Mouse (Mus musculus): ENCODE data around the gene Lrrc47. TPM values are rescaled to one million over a fixed set of nuclear protein-coding genes. Genes with fewer than 3 reads are reported as not detected.

Lrrc47 gene
- polyA plus RNA-seq, 1 experiment, result 42.5 TPM

- Histone ChIP-seq H3ac (ENCODE audit: control insufficient read depth, insufficient read length) (no peak within 1 kb of the TSS), H3K27me3 (ENCODE audit: control insufficient read depth, insufficient read depth, insufficient read length) (peaks cover 27% of the 10 kb centered on the region), H3K4me3 (no peak within 1 kb of the TSS), H3K79me2 (ENCODE audit: control insufficient read depth, insufficient read depth) (no peaks in the 10 kb centered on the region), H3K4me2 (ENCODE audit: low read depth) (peak within 1 kb of the TSS; percentile 48), H3K36me3 (ENCODE audit: control insufficient read depth, insufficient read depth) (no peaks in the 10 kb centered on the region)
- TF ChIP-seq MAX (IDR thresholded peaks at IDR 0.05; ENCODE audit: low read depth) (no peak), TCF12 (IDR thresholded peaks at IDR 0.05; ENCODE audit: insufficient read depth, poor library complexity, severe bottlenecking) (no peak), REST (IDR thresholded peaks at IDR 0.05; ENCODE audit: insufficient read depth, insufficient read length) (no peak), E2F4 (IDR thresholded peaks at IDR 0.05; ENCODE audit: insufficient read depth) (no peak), POLR2A (IDR thresholded peaks at IDR 0.05; ENCODE audit: insufficient read length, low read depth) (no peak), USF1 (IDR thresholded peaks at IDR 0.05; ENCODE audit: low read depth) (no peak), CEBPB (IDR thresholded peaks at IDR 0.05; ENCODE audit: insufficient read depth, poor library complexity, severe bottlenecking) (no peak), MYOG (IDR thresholded peaks at IDR 0.05; ENCODE audit: control insufficient read depth in 1 of 3, insufficient read depth in 1 of 3, insufficient read length in 2 of 3, low read depth in 2 of 3) (no peak), SRF (IDR thresholded peaks at IDR 0.05; ENCODE audit: control insufficient read depth, insufficient read length, low read depth) (no peak), POLR2AphosphoS2 (IDR thresholded peaks at IDR 0.05; ENCODE audit: insufficient read length, low read depth) (no peak), TCF3 (IDR thresholded peaks at IDR 0.05; ENCODE audit: insufficient read length, low read depth) (no peak), MYOD1 (IDR thresholded peaks at IDR 0.05; ENCODE audit: control insufficient read depth in 1 of 3, insufficient read length in 2 of 3, low read depth in 2 of 3) (no peak)
Measured at GRCm38 (mm10) chr4:154025641-154026440, 14.3 kb downstream of the Lrrc47 start, which contains the start of gene Smim1. Smim1 (minus strand) TSS chr4:154026230.

DNA sequence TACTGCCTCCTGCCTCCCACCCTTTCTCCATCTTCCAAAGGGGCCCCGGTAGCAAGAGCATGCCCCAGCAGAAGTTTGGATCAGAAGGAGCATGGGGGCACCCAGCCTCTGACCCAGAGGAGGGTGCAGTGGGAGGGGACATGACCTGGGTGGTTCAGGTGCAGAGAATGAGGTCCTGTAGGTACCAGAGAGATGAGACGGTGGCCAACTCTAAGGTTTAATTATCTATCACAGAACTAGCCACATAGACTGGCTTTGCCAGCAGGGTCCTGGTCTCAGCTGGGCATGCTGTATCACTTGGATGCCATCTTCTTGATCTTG, 14.9 kb downstream of the Lrrc47 start:
- no peaks in the 10 kb centered on the region for H3K36me3 ChIP-seq (ENCODE audit: control insufficient read depth, insufficient read depth)
- no peak for TF ChIP-seq REST (IDR thresholded peaks at IDR 0.05; ENCODE audit: insufficient read depth, insufficient read length)
- no peak for TF ChIP-seq TCF12 (IDR thresholded peaks at IDR 0.05; ENCODE audit: insufficient read depth, poor library complexity, severe bottlenecking)
- no peak for TF ChIP-seq POLR2AphosphoS2 (IDR thresholded peaks at IDR 0.05; ENCODE audit: insufficient read length, low read depth)
- no peak for TF ChIP-seq MYOD1 (IDR thresholded peaks at IDR 0.05; ENCODE audit: control insufficient read depth in 1 of 3, insufficient read length in 2 of 3, low read depth in 2 of 3)
- no peak for TF ChIP-seq E2F4 (IDR thresholded peaks at IDR 0.05; ENCODE audit: insufficient read depth)
- no peak for TF ChIP-seq MYOG (IDR thresholded peaks at IDR 0.05; ENCODE audit: control insufficient read depth in 1 of 3, insufficient read depth in 1 of 3, insufficient read length in 2 of 3, low read depth in 2 of 3)
- TF ChIP-seq POLR2A (IDR thresholded peaks at IDR 0.05; ENCODE audit: insufficient read length, low read depth), result no peak
- no peak for TF ChIP-seq MAX (IDR thresholded peaks at IDR 0.05; ENCODE audit: low read depth)
- no peak for TF ChIP-seq SRF (IDR thresholded peaks at IDR 0.05; ENCODE audit: control insufficient read depth, insufficient read length, low read depth)
- no peak for TF ChIP-seq CEBPB (IDR thresholded peaks at IDR 0.05; ENCODE audit: insufficient read depth, poor library complexity, severe bottlenecking)
- H3K79me2 ChIP-seq (ENCODE audit: control insufficient read depth, insufficient read depth), result no peaks in the 10 kb centered on the region
- peak overlapping the region; percentile 45 for H3K4me2 ChIP-seq (ENCODE audit: low read depth)
- H3K4me3 ChIP-seq, result no peak overlapping the region
- H3K27me3 ChIP-seq (ENCODE audit: control insufficient read depth, insufficient read depth, insufficient read length), result peaks cover 32% of the 10 kb centered on the region
- no peak overlapping the region for H3ac ChIP-seq (ENCODE audit: control insufficient read depth, insufficient read length)

GRCm38 (mm10) chr4:154028066-154028465, 16.5 kb downstream of the Lrrc47 start:
- Histone ChIP-seq H3K79me2 (ENCODE audit: control insufficient read depth, insufficient read depth) (no peaks in the 10 kb centered on the region), H3K36me3 (ENCODE audit: control insufficient read depth, insufficient read depth) (no peaks in the 10 kb centered on the region), H3ac (ENCODE audit: control insufficient read depth, insufficient read length) (no peak overlapping the region), H3K27me3 (ENCODE audit: control insufficient read depth, insufficient read depth, insufficient read length) (peaks cover 42% of the 10 kb centered on the region), H3K4me2 (ENCODE audit: low read depth) (no peak overlapping the region), H3K4me3 (no peak overlapping the region)
- TF ChIP-seq TCF12 (IDR thresholded peaks at IDR 0.05; ENCODE audit: insufficient read depth, poor library complexity, severe bottlenecking) (no peak), MYOD1 (IDR thresholded peaks at IDR 0.05; ENCODE audit: control insufficient read depth in 1 of 3, insufficient read length in 2 of 3, low read depth in 2 of 3) (no peak), USF1 (IDR thresholded peaks at IDR 0.05; ENCODE audit: low read depth) (no peak)

GRCm38 (mm10) chr4:154028646-154029045, 17.1 kb downstream of the Lrrc47 start:
- H3K36me3 ChIP-seq (ENCODE audit: control insufficient read depth, insufficient read depth), result no peaks in the 10 kb centered on the region
- H3K4me2 ChIP-seq (ENCODE audit: low read depth), result no peak overlapping the region
- no peak overlapping the region for H3ac ChIP-seq (ENCODE audit: control insufficient read depth, insufficient read length)
- TF ChIP-seq REST (IDR thresholded peaks at IDR 0.05; ENCODE audit: insufficient read depth, insufficient read length) (no peak), TCF12 (IDR thresholded peaks at IDR 0.05; ENCODE audit: insufficient read depth, poor library complexity, severe bottlenecking) (no peak), POLR2A (IDR thresholded peaks at IDR 0.05; ENCODE audit: insufficient read length, low read depth) (no peak), MAX (IDR thresholded peaks at IDR 0.05; ENCODE audit: low read depth) (no peak), MYOD1 (IDR thresholded peaks at IDR 0.05; ENCODE audit: control insufficient read depth in 1 of 3, insufficient read length in 2 of 3, low read depth in 2 of 3) (no peak), E2F4 (IDR thresholded peaks at IDR 0.05; ENCODE audit: insufficient read depth) (no peak)
- peaks cover 48% of the 10 kb centered on the region for H3K27me3 ChIP-seq (ENCODE audit: control insufficient read depth, insufficient read depth, insufficient read length)
- no peaks in the 10 kb centered on the region for H3K79me2 ChIP-seq (ENCODE audit: control insufficient read depth, insufficient read depth)
- no peak overlapping the region for H3K4me3 ChIP-seq

DNA sequence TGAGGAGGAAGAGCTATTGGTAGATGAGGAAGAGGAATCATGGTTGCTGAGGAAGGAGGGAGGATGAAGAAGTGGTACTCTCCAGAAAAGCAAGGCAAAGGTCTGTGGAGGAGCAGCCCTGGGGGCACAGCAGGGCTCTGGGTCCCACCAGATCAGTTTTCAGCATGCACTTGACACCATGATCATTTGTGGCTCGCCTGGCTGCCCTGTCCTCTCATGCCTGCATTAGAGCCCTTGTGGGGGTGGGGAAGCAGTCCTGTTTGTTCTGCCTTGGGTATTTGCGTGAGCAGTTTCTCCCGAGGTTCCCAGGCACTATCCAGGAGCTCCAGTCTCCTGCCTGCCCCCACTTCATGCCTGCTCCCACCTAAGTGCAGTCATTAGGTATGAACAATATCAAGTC, 25.6 kb downstream of the Lrrc47 start:
- Histone ChIP-seq H3K4me3 (no peak overlapping the region), H3K79me2 (ENCODE audit: control insufficient read depth, insufficient read depth) (no peaks in the 10 kb centered on the region), H3K36me3 (ENCODE audit: control insufficient read depth, insufficient read depth) (no peaks in the 10 kb centered on the region), H3ac (ENCODE audit: control insufficient read depth, insufficient read length) (no peak overlapping the region), H3K4me2 (ENCODE audit: low read depth) (no peak overlapping the region), H3K27me3 (ENCODE audit: control insufficient read depth, insufficient read depth, insufficient read length) (peaks cover 68% of the 10 kb centered on the region)
- no peak for TF ChIP-seq POLR2A (IDR thresholded peaks at IDR 0.05; ENCODE audit: insufficient read length, low read depth)
- TF ChIP-seq E2F4 (IDR thresholded peaks at IDR 0.05; ENCODE audit: insufficient read depth), result no peak
- no peak for TF ChIP-seq USF1 (IDR thresholded peaks at IDR 0.05; ENCODE audit: low read depth)
- TF ChIP-seq CEBPB (IDR thresholded peaks at IDR 0.05; ENCODE audit: insufficient read depth, poor library complexity, severe bottlenecking), result no peak
- no peak for TF ChIP-seq POLR2AphosphoS2 (IDR thresholded peaks at IDR 0.05; ENCODE audit: insufficient read length, low read depth)
- TF ChIP-seq TCF12 (IDR thresholded peaks at IDR 0.05; ENCODE audit: insufficient read depth, poor library complexity, severe bottlenecking), result no peak
- TF ChIP-seq MYOG (IDR thresholded peaks at IDR 0.05; ENCODE audit: control insufficient read depth in 1 of 3, insufficient read depth in 1 of 3, insufficient read length in 2 of 3, low read depth in 2 of 3), result no peak
- no peak for TF ChIP-seq MYOD1 (IDR thresholded peaks at IDR 0.05; ENCODE audit: control insufficient read depth in 1 of 3, insufficient read length in 2 of 3, low read depth in 2 of 3)
- TF ChIP-seq TCF3 (IDR thresholded peaks at IDR 0.05; ENCODE audit: insufficient read length, low read depth), result no peak
- no peak for TF ChIP-seq REST (IDR thresholded peaks at IDR 0.05; ENCODE audit: insufficient read depth, insufficient read length)
- TF ChIP-seq SRF (IDR thresholded peaks at IDR 0.05; ENCODE audit: control insufficient read depth, insufficient read length, low read depth), result no peak
- no peak for TF ChIP-seq MAX (IDR thresholded peaks at IDR 0.05; ENCODE audit: low read depth)

Measured in myocyte (in vitro differentiated cells).